Mouse (Mus musculus) spleen, adult 2 months (tissue): ENCODE data around the gene Sgo1.

Experiments
- CTCF ChIP-seq: fragments of 200-500 bp; IDR thresholded peaks from 2 replicates; pipeline ENCODE4 v1.5.1; 2011; ENCODE audit warnings: mild to moderate bottlenecking, inconsistent platforms; ENCODE audit not compliant: insufficient read depth, insufficient read length, insufficient replicate concordance; ENCODE audit errors: extremely low read depth
- POLR2A ChIP-seq: fragments of 200-500 bp; IDR thresholded peaks from 2 replicates; pipeline ENCODE4 v1.6.1; 2011; ENCODE audit warnings: low read depth, low read length, inconsistent platforms

- TF ChIP-seq CTCF = no peak
- no peak for TF ChIP-seq POLR2A
Measured at GRCm38 (mm10) chr17:53627497-53627896, 61.6 kb downstream of the Sgo1 start.
